Comparison of ENCODE assay signal across 10 mouse cellular contexts in genomic region chr15:85701128-85701930, GRCm38 (mm10). TPM values are rescaled to one million over a fixed set of nuclear protein-coding genes. Genes with fewer than 3 reads are reported as not detected.
DNase-seq lines count a peak whose midpoint lies in the region; ATAC-seq and TF ChIP-seq lines count a peak whose summit lies in the region.
"Had no signal": no experiment of that assay in that cellular context is flagged by ENCODE, and none has a peak within 500 bp of the region (broad histone marks: within the 10 kb centered on the region; RNA-seq: fewer than 3 reads in every experiment).

No protein-coding gene starts in this region.

- TF ChIP-seq EP300 in lung, postnatal 0 days (IDR thresholded peaks at IDR 0.05), result no peak

- ATAC-seq in hindbrain, embryonic 12.5 days (ENCODE audit: low FRiP score), result no peak
- ATAC-seq in lung, postnatal 0 days, result peak; percentile 25; the same call in 1 of the 2 replicates
- no peak for ATAC-seq in forebrain, embryonic 16.5 days
- ATAC-seq in liver, embryonic 12.5 days, result no peak
- ATAC-seq: liver, postnatal 0 days had no signal

- no peak overlapping the region for H3K4me3 ChIP-seq in hindbrain, embryonic 12.5 days
- no peak overlapping the region for H3K4me3 ChIP-seq in hindbrain, embryonic 10.5 days
- H3K4me3 ChIP-seq in lung, postnatal 0 days (ENCODE audit: low read depth, low read length), result no peak overlapping the region
- H3K4me3 ChIP-seq in lung, adult 2 months (replicated peaks; ENCODE audit: extremely low read depth, low read depth, low read length), result no peak overlapping the region
- H3K4me3 ChIP-seq in forebrain, embryonic 16.5 days (replicated peaks; ENCODE audit: low read length), result no peak overlapping the region
- H3K4me3 ChIP-seq in olfactory bulb, adult 2 months (ENCODE audit: insufficient read depth, low read depth, low read length), result no peak overlapping the region
- no peak overlapping the region for H3K4me3 ChIP-seq in liver, embryonic 12.5 days

- WGBS in hindbrain, embryonic 12.5 days, result 87% methylated on average over 10 of the region's 10 CpGs
- WGBS in hindbrain, embryonic 10.5 days, result 87% methylated on average over 10 of the region's 10 CpGs
- WGBS in lung, postnatal 0 days, result 66% methylated on average over 10 of the region's 10 CpGs
- WGBS in lung, adult 2 months, result 38% methylated on average over 10 of the region's 10 CpGs
- WGBS in forebrain, embryonic 16.5 days, result 84% methylated on average over 10 of the region's 10 CpGs
- WGBS in olfactory bulb, adult 2 months, result 33% methylated on average over 10 of the region's 10 CpGs
- WGBS in liver, embryonic 12.5 days (ENCODE audit: insufficient replicate concordance), result 64% methylated on average over 10 of the region's 10 CpGs

- no peak for DNase-seq in hindbrain, embryonic 10.5 days (ENCODE audit: low spot score)
- DNase-seq in lung, postnatal 0 days (ENCODE audit: low spot score), result no peak
- DNase-seq in lung, adult 2 months, result no peak
- DNase-seq: liver, postnatal 0 days; thymus, adult 18-20 months had no signal

- no peaks in the 10 kb centered on the region; the same call in 1 of the 2 replicates for H3K27me3 ChIP-seq in hindbrain, embryonic 12.5 days
- H3K27me3 ChIP-seq in hindbrain, embryonic 10.5 days (ENCODE audit: insufficient read depth, poor library complexity, severe bottlenecking), result peaks cover 54% of the 10 kb centered on the region
- no peaks in the 10 kb centered on the region for H3K27me3 ChIP-seq in lung, postnatal 0 days (replicated peaks; ENCODE audit: insufficient read depth, low read length)
- H3K27me3 ChIP-seq in forebrain, embryonic 16.5 days (replicated peaks; ENCODE audit: control insufficient read depth, insufficient read depth, low read length), result no peaks in the 10 kb centered on the region
- 0 out of 2 replicates have a peak, but pooled peaks cover 7% of the 10 kb centered on the region for H3K27me3 ChIP-seq in liver, embryonic 12.5 days (replicated peaks)
- H3K27me3 ChIP-seq: CH12.LX had no signal

- H3K4me2 ChIP-seq in hindbrain, embryonic 12.5 days (replicated peaks), result no peak overlapping the region
- no peak overlapping the region for H3K4me2 ChIP-seq in lung, postnatal 0 days (replicated peaks; ENCODE audit: low read depth, low read length)
- no peak overlapping the region for H3K4me2 ChIP-seq in forebrain, embryonic 16.5 days (ENCODE audit: low read length)
- no peak overlapping the region for H3K4me2 ChIP-seq in liver, embryonic 12.5 days

- no peak for TF ChIP-seq CTCF in lung, postnatal 0 days (IDR thresholded peaks at IDR 0.05)
- TF ChIP-seq CTCF in lung, adult 2 months (IDR thresholded peaks at IDR 0.05; ENCODE audit: insufficient read depth, low read length), result no peak
- no peak for TF ChIP-seq CTCF in olfactory bulb, adult 2 months (IDR thresholded peaks at IDR 0.05; ENCODE audit: insufficient read depth, low read depth, low read length)

- H3K36me3 ChIP-seq in hindbrain, embryonic 12.5 days, result peaks cover 80% of the 10 kb centered on the region
- no peaks in the 10 kb centered on the region for H3K36me3 ChIP-seq in hindbrain, embryonic 10.5 days
- H3K36me3 ChIP-seq in lung, postnatal 0 days (ENCODE audit: insufficient read depth, low read length), result peaks cover 43% of the 10 kb centered on the region
- H3K36me3 ChIP-seq in forebrain, embryonic 16.5 days (ENCODE audit: control insufficient read depth, insufficient read depth), result peaks cover 54% of the 10 kb centered on the region
- H3K36me3 ChIP-seq in liver, embryonic 12.5 days, result no peaks in the 10 kb centered on the region

- peaks cover 18% of the 10 kb centered on the region for H3K4me1 ChIP-seq in hindbrain, embryonic 12.5 days
- peaks cover 23% of the 10 kb centered on the region for H3K4me1 ChIP-seq in hindbrain, embryonic 10.5 days (replicated peaks)
- 0 out of 2 replicates have a peak, but pooled peaks cover 8% of the 10 kb centered on the region for H3K4me1 ChIP-seq in lung, postnatal 0 days (ENCODE audit: insufficient read depth, low read depth, low read length)
- peaks cover 64% of the 10 kb centered on the region for H3K4me1 ChIP-seq in lung, adult 2 months (ENCODE audit: control insufficient read depth, insufficient read depth, low read length)
- H3K4me1 ChIP-seq in forebrain, embryonic 16.5 days (replicated peaks; ENCODE audit: control insufficient read depth, insufficient read depth, low read length), result peaks cover 35% of the 10 kb centered on the region
- peaks cover 78% of the 10 kb centered on the region for H3K4me1 ChIP-seq in olfactory bulb, adult 2 months (ENCODE audit: control insufficient read depth, insufficient read depth, low read length)
- peaks cover 7% of the 10 kb centered on the region; the same call in 1 of the 2 replicates for H3K4me1 ChIP-seq in liver, embryonic 12.5 days

- H3K9me3 ChIP-seq in hindbrain, embryonic 12.5 days (replicated peaks), result no peaks in the 10 kb centered on the region
- H3K9me3 ChIP-seq in hindbrain, embryonic 10.5 days, result no peaks in the 10 kb centered on the region
- no peaks in the 10 kb centered on the region for H3K9me3 ChIP-seq in lung, postnatal 0 days (ENCODE audit: low read length)
- no peaks in the 10 kb centered on the region for H3K9me3 ChIP-seq in forebrain, embryonic 16.5 days (ENCODE audit: control insufficient read depth, low read length)
- H3K9me3 ChIP-seq in liver, embryonic 12.5 days (replicated peaks), result no peaks in the 10 kb centered on the region

- H3K27ac ChIP-seq in hindbrain, embryonic 12.5 days, result peak overlapping the region; percentile 52; the same call in 1 of the 2 replicates
- no peak overlapping the region; the same call in 1 of the 2 replicates for H3K27ac ChIP-seq in hindbrain, embryonic 10.5 days
- H3K27ac ChIP-seq in lung, postnatal 0 days (ENCODE audit: low read length), result 0 out of 2 replicates have a peak overlapping the region, but pooled peaks have one; percentile 26
- H3K27ac ChIP-seq in forebrain, embryonic 16.5 days (ENCODE audit: low read length), result peak overlapping the region; percentile 45
- peak overlapping the region; percentile 84 for H3K27ac ChIP-seq in olfactory bulb, adult 2 months (ENCODE audit: insufficient read depth, low read depth, low read length)
- no peak overlapping the region for H3K27ac ChIP-seq in liver, embryonic 12.5 days

- H3K9ac ChIP-seq in hindbrain, embryonic 12.5 days, result no peak overlapping the region
- H3K9ac ChIP-seq in lung, postnatal 0 days (replicated peaks; ENCODE audit: low read depth), result no peak overlapping the region
- H3K9ac ChIP-seq in forebrain, embryonic 16.5 days (replicated peaks; ENCODE audit: low read depth, low read length), result no peak overlapping the region
- H3K9ac ChIP-seq in liver, embryonic 12.5 days, result no peak overlapping the region
- H3K9ac ChIP-seq: liver, postnatal 0 days had no signal

- no peak for TF ChIP-seq POLR2A in lung, adult 2 months (IDR thresholded peaks at IDR 0.05; ENCODE audit: borderline replicate concordance, extremely low read depth, low read depth, low read length)
- no peak for TF ChIP-seq POLR2A in olfactory bulb, adult 2 months (IDR thresholded peaks at IDR 0.05; ENCODE audit: insufficient read depth, low read depth, low read length)

RNA-seq across cellular contexts. Expression of gene Ppara, which starts 33.5 kb away (rescaled TPM):
- polyA plus RNA-seq in hindbrain, embryonic 12.5 days (2016; fragmentation: Nextera tagmentation; extraction: Ambion mirVana), result 1.0 and 1.1 TPM in 2 replicates
- 0.24 and 0.62 TPM in 2 replicates for polyA plus RNA-seq in hindbrain, embryonic 10.5 days (2016; fragmentation: Nextera tagmentation; extraction: Ambion mirVana)
- 5.1 and 5.2 TPM in 2 replicates for polyA plus RNA-seq in lung, postnatal 0 days (2015; fragmentation: Nextera tagmentation; extraction: Ambion mirVana)
- polyA plus RNA-seq in lung, adult 2 months (2012; rRNA removed), result 2.2 and 2.3 TPM in 2 replicates
- polyA plus RNA-seq in forebrain, embryonic 16.5 days (2015; fragmentation: Nextera tagmentation; extraction: Ambion mirVana), result 0.90 and 1.6 TPM in 2 replicates
- not detected in 2 replicates for polyA plus RNA-seq in olfactory bulb, adult 2 months (2012; ENCODE audit: insufficient read depth, insufficient read length, low replicate concordance, missing spikeins)
- 5.7 TPM in 2 replicates for polyA plus RNA-seq in liver, embryonic 12.5 days (2016; fragmentation: Nextera tagmentation; extraction: Ambion mirVana)

Comparison
In these comparisons a context has a peak if more than half of its experiments do, and no peak if none do; other contexts are left out.
1. H3K27ac ChIP-seq: peak in hindbrain, embryonic 12.5 days (single experiment), lung, postnatal 0 days (single experiment), forebrain, embryonic 16.5 days (single experiment) and olfactory bulb, adult 2 months (single experiment); none in hindbrain, embryonic 10.5 days (single experiment) and liver, embryonic 12.5 days (single experiment).